Mouse (Mus musculus) adrenal gland (tissue): ENCODE measurements around the gene Atg13.

Source experiments
- intact Hi-C: fragments of 180-260 bp; cut with DNase I; formaldehyde crosslinking; loops from one replicate; pipeline ENCODE4 v1.15.1; 2025

The Atg13 gene

GRCm38 (mm10) chr2:91695436-91696224 is 14.7 kb downstream of the Atg13 start:
- intact Hi-C loops: no loop called here

- intact Hi-C loops: no loop called here
Observed at GRCm38 (mm10) chr2:91689452-91689851, 20.9 kb downstream of the Atg13 start.

GRCm38 (mm10) chr2:91683919-91684318 is 26.5 kb downstream of the Atg13 start:
- intact Hi-C loops: no loop called here

- intact Hi-C loops: no loop called here
Observed at GRCm38 (mm10) chr2:91682850-91683249, 27.5 kb downstream of the Atg13 start.

GRCm38 (mm10) chr2:91676961-91677360 is 33.4 kb downstream of the Atg13 start:
- intact Hi-C loops: no loop called here

- intact Hi-C loops: no loop called here
Observed at GRCm38 (mm10) chr2:91676420-91676819, 34.0 kb downstream of the Atg13 start.

GRCm38 (mm10) chr2:91674895-91675294 is 35.5 kb downstream of the Atg13 start:
- intact Hi-C loops: no loop called here

- intact Hi-C loops: no loop called here
Observed at GRCm38 (mm10) chr2:91673587-91673986, 36.8 kb downstream of the Atg13 start.

- intact Hi-C loops: no loop called here
Observed at GRCm38 (mm10) chr2:91670038-91670437, 40.3 kb downstream of the Atg13 start.

GRCm38 (mm10) chr2:91669326-91669725 is 41.0 kb downstream of the Atg13 start:
- intact Hi-C loops: no loop called here

- intact Hi-C loops: no loop called here
Observed at GRCm38 (mm10) chr2:91667747-91668146, 42.6 kb downstream of the Atg13 start.

- intact Hi-C loops: no loop called here
Observed at GRCm38 (mm10) chr2:91666386-91666910, 43.9 kb downstream of the Atg13 start.

GRCm38 (mm10) chr2:91664780-91665179 is 45.6 kb downstream of the Atg13 start:
- intact Hi-C loops: no loop called here

GRCm38 (mm10) chr2:91660981-91661380 is 49.4 kb downstream of the Atg13 start:
- intact Hi-C loops: no loop called here

- intact Hi-C loops: no loop called here
Observed at GRCm38 (mm10) chr2:91659657-91660056, 50.7 kb downstream of the Atg13 start.

- intact Hi-C loops: no loop called here
Observed at GRCm38 (mm10) chr2:91656774-91657173, 53.6 kb downstream of the Atg13 start.

- intact Hi-C loops: no loop called here
Observed at GRCm38 (mm10) chr2:91655827-91656226, 54.5 kb downstream of the Atg13 start.

- intact Hi-C loops: no loop called here
Observed at GRCm38 (mm10) chr2:91655388-91655787, 55.0 kb downstream of the Atg13 start.

GRCm38 (mm10) chr2:91652863-91653262 is 57.5 kb downstream of the Atg13 start:
- intact Hi-C loops: no loop called here

- intact Hi-C loops: no loop called here
Observed at GRCm38 (mm10) chr2:91651458-91652258, 58.7 kb downstream of the Atg13 start.

- intact Hi-C loops: no loop called here
Observed at GRCm38 (mm10) chr2:91650360-91650995, 59.9 kb downstream of the Atg13 start.
